Mouse (Mus musculus) liver, postnatal 0 days (tissue): ENCODE measurements at regions not wholly inside any gene's neighbourhood (a gene's known extent, or its start where the extent isn't known, plus 50 kb on each side); places are given as distances from the start of the nearest gene placed in this dataset.

Experiments used
- CTCF ChIP-seq: sonication (generic); IDR thresholded peaks from 2 replicates; pipeline ENCODE4 v1.5.1; 2016; ENCODE audit warnings: antibody characterized with exemption, low read depth
- EP300 ChIP-seq: IDR thresholded peaks from 2 replicates; pipeline ENCODE4 v1.6.1; 2016; ENCODE audit warnings: antibody characterized with exemption, low read depth, mild to moderate bottlenecking

DNA sequence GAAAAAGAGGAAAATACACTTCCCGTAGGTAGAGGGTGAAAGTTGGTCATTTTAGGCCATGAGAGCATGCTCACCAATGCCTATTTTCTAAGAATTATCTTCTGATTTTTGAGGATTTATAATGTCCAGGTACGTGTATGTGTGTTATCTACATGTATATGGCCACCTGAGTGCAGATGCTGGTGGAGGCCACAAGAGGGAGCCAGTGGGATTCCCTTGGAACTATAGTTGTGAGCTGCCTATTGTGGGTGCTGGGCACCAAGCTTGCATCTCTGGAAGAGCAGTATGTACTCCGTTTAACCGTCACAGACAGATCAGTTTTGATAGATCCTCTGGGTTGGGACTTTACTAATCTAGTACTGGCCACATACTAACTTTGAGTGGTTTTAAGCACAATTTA, 579.0 kb upstream of the Tmem132c start:
- TF ChIP-seq CTCF: 0 out of 2 replicates have a peak, but pooled peaks have one; percentile 2
- TF ChIP-seq EP300: no peak
